Mouse (Mus musculus) left cerebral cortex, postnatal 10 days (tissue): ENCODE measurements at regions not wholly inside any gene's neighbourhood (a gene's known extent, or its start where the extent isn't known, plus 50 kb on each side); places are given as distances from the start of the nearest gene placed in this dataset.

Source experiments
- DNase-seq, 2 experiments: peaks; one replicate each; pipeline ENCODE4 v3.0.0; 2021 to 2022; ENCODE audit warnings: low spot score in 2 of 2, mixed read lengths in 1 of 2; ENCODE audit errors: extremely low spot score in 1 of 2
- intact Hi-C: fragments of 180-260 bp; cut with DNase I; formaldehyde crosslinking; loops from one replicate; pipeline ENCODE4 v1.15.1; 2025

- peak; percentile 53 to 76 for DNase-seq
- intact Hi-C loops, result no loop called here
These were observed 61.0 kb downstream of the Ccng2 start for GRCm38 (mm10) chr5:93328059-93328458.

GRCm38 (mm10) chr5:93330851-93331250 is 63.8 kb downstream of the Ccng2 start:
- no peak for DNase-seq
- intact Hi-C loops, result no loop called here

- intact Hi-C loops, result no loop called here
These were observed 86.0 kb downstream of the Ccng2 start for GRCm38 (mm10) chr5:93353101-93353500.

More at GRCm38 (mm10) chr5:93353101-93353500, 86.0 kb downstream of the Ccng2 start:
- no peak for DNase-seq
